8 mouse cellular contexts compared by ENCODE assay signal in genomic region chr5:53998743-53999460, GRCm38 (mm10). TPM values are rescaled to one million over a fixed set of nuclear protein-coding genes. Genes with fewer than 3 reads are reported as not detected.
DNase-seq lines count a peak whose midpoint lies in the region; ATAC-seq lines count a peak whose summit lies in the region.

No protein-coding gene starts in this region.

- peak overlapping the region; percentile 87 for H3K4me3 ChIP-seq in hindbrain, embryonic 10.5 days

- DNase-seq in NIH3T3 (ENCODE audit: low read depth): peak; percentile 70
- peak; percentile 85 for DNase-seq in cerebellum, adult 9-11 months
- DNase-seq in hindbrain, embryonic 10.5 days (ENCODE audit: low spot score): peak; percentile 76
- peak; percentile 57 to 64 for DNase-seq in layer of hippocampus, postnatal 36 days
- peak; percentile 68 to 75 for DNase-seq in lung, postnatal 4 days
- peak; percentile 65 for DNase-seq in right cerebral cortex, adult 18-20 months
- peak; percentile 64 for DNase-seq in urinary bladder, adult 2 months (ENCODE audit: low spot score)

- H3K4me1 ChIP-seq in hindbrain, embryonic 10.5 days (replicated peaks): peaks cover 40% of the 10 kb centered on the region

- peak overlapping the region; percentile 95 for H3K27ac ChIP-seq in hindbrain, embryonic 10.5 days

- no peaks in the 10 kb centered on the region for H3K9me3 ChIP-seq in hindbrain, embryonic 10.5 days

- peaks cover 10% of the 10 kb centered on the region; the same call in 1 of the 2 replicates for H3K27me3 ChIP-seq in hindbrain, embryonic 10.5 days (ENCODE audit: insufficient read depth, poor library complexity, severe bottlenecking)

- under 1% methylated on average over 76 of the region's 76 CpGs for WGBS in hindbrain, embryonic 10.5 days

- H3K36me3 ChIP-seq in hindbrain, embryonic 10.5 days: no peaks in the 10 kb centered on the region

- ATAC-seq in frontal cortex, adult (ENCODE audit: low TSS enrichment): peak; percentile 29

RNA-seq across cellular contexts. Expression of gene Stim2, which starts 0.6 kb away (rescaled TPM):
- polyA plus RNA-seq in hindbrain, embryonic 10.5 days (2016; fragmentation: Nextera tagmentation; extraction: Ambion mirVana): 13.9 and 14.7 TPM in 2 replicates
- 100 to 1,000 TPM; 164 to 175 TPM for total RNA-seq in layer of hippocampus, postnatal 36 days (2021)
- polyA plus RNA-seq in urinary bladder, adult 2 months (2012; rRNA removed): 7.0 and 11.8 TPM in 2 replicates

Comparison
In these comparisons a context has a peak if more than half of its experiments do, and no peak if none do; other contexts are left out.
1. Peak in every context shown above with its lines: DNase-seq, ATAC-seq, H3K4me3 ChIP-seq and H3K27ac ChIP-seq.